Mouse (Mus musculus) liver, embryonic 11.5 days (tissue): ENCODE measurements around the gene Phospho1. TPM values are rescaled to one million over a fixed set of nuclear protein-coding genes. Genes with fewer than 3 reads are reported as not detected.

Experiments used
- ATAC-seq: fragments of 200-750 bp; cut with Nextera tagmentation; replicated peaks from 2 replicates; pipeline ENCODE4 v1.8.0; 2017; ENCODE audit warnings: moderate number of reproducible peaks, mild to moderate bottlenecking, moderate TSS enrichment, moderate library complexity; ENCODE audit not compliant: low FRiP score
- DNase-seq: peaks from one replicate; pipeline ENCODE4 v3.0.0-alpha.2; 2017; ENCODE audit warnings: low spot score
- H3K27ac ChIP-seq: fragments of 300-500 bp; sonication (generic); 2 replicates; pipeline ENCODE4 v1.5.1; 2014; ENCODE audit warnings: mild to moderate bottlenecking, low read depth, low read length, control low read depth
- H3K27me3 ChIP-seq: fragments of 300-500 bp; sonication (generic); replicated peaks from 2 replicates; pipeline ENCODE4 v1.6.1; 2014; ENCODE audit warnings: low read length, mixed read lengths; ENCODE audit not compliant: control insufficient read depth, insufficient read depth
- H3K36me3 ChIP-seq: fragments of 300-500 bp; sonication (generic); 2 replicates; pipeline ENCODE4 v1.6.1; 2014; ENCODE audit warnings: mild to moderate bottlenecking, low read length, moderate library complexity, mixed read lengths; ENCODE audit not compliant: control insufficient read depth, insufficient read depth
- H3K4me1 ChIP-seq: fragments of 300-500 bp; sonication (generic); replicated peaks from 2 replicates; pipeline ENCODE4 v1.6.1; 2014; ENCODE audit warnings: low read length, mixed read lengths; ENCODE audit not compliant: control insufficient read depth, insufficient read depth
- H3K4me2 ChIP-seq: fragments of 300-500 bp; sonication (generic); 2 replicates; pipeline ENCODE4 v1.6.1; 2014; ENCODE audit warnings: mild to moderate bottlenecking, control low read depth, moderate library complexity
- H3K4me3 ChIP-seq: fragments of 300-500 bp; sonication (generic); 2 replicates; pipeline ENCODE4 v1.5.1; 2014; ENCODE audit warnings: low read depth, low read length, control low read depth
- H3K9ac ChIP-seq: fragments of 300-500 bp; sonication (generic); 2 replicates; pipeline ENCODE4 v1.6.1; 2014; ENCODE audit warnings: low read depth, low read length, control low read depth
- H3K9me3 ChIP-seq: fragments of 300-500 bp; sonication (generic); 2 replicates; pipeline ENCODE4 v1.6.1; 2016; ENCODE audit warnings: low read length, inconsistent platforms, mixed read lengths; ENCODE audit not compliant: control insufficient read depth
- WGBS: fragments of 180-500 bp; shearing (Covaris S2); extraction: QIAGEN DNeasy Blood & Tissue Kit; methylation state at CpG from one replicate; pipeline ENCODE4 v1.1.7; 2014; 5-methylcytosine and 5-hydroxymethylcytosine counted together
- polyA plus RNA-seq: library from polyadenylated mRNA; unstranded; fragments of >200 nt; fragmentation: Nextera tagmentation; extraction: Ambion mirVana; gene quantifications from 2 replicates; pipeline ENCODE4 v1.2.1, GENCODE M21; 2014

Gene Phospho1
- 0.48 and 0.74 TPM in 2 replicates for polyA plus RNA-seq

DNA sequence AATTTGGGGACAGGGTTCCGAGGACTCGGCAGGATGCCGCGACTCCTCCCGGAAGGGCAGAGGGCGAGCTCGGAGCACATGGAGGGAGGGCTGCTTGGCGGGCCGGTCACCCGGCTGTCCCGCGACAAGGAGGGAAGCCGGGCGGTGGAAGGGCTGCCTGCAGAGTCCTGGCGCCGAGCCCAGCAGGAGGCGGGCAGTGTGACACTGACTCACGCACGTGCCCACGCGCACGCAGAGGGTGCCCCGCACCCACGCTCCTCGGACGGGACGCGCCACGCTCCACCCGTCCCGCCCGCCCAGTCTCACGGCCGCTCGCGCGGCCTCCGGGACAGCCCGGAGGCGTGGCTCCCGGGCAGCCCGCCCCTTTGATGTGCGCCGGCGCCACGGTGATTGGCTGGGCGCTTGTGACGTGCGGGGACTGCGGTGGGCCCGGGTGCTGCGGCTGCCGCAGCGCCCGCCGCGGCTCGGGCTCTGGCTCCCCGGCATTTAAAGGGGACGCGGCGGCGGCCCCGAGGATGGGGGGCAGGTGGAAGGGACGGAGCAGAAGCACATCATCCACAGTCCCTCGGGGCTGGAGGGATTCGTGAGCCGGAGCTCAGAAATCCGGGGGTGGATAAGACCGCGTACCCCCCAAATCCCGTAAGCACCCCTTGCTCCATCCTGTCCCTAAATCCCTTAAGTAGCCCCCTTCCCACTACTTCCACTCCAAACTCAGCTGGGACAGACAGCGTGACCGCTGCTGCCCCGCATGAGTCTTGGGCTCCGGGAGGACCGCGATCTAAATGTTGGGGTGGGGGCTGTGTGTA, at the start of gene Phospho1:
TSS of gene Phospho1 (plus strand) at position 429 of the 806 bp plus-strand sequence.
- ATAC-seq (peak; percentile 96), DNase-seq (peak; percentile 88)
- Histone ChIP-seq H3K9me3 (no peaks in the 10 kb centered on the region), H3K4me1 (peaks cover 23% of the 10 kb centered on the region), H3K4me2 (peak within 1 kb of the TSS; percentile 99), H3K4me3 (peak within 1 kb of the TSS; percentile 64), H3K9ac (peak within 1 kb of the TSS; percentile 84), H3K36me3 (no peaks in the 10 kb centered on the region), H3K27me3 (peaks cover 21% of the 10 kb centered on the region), H3K27ac (peak within 1 kb of the TSS; percentile 71)
- WGBS = under 1% methylated on average over 78 of the region's 78 CpGs

DNA sequence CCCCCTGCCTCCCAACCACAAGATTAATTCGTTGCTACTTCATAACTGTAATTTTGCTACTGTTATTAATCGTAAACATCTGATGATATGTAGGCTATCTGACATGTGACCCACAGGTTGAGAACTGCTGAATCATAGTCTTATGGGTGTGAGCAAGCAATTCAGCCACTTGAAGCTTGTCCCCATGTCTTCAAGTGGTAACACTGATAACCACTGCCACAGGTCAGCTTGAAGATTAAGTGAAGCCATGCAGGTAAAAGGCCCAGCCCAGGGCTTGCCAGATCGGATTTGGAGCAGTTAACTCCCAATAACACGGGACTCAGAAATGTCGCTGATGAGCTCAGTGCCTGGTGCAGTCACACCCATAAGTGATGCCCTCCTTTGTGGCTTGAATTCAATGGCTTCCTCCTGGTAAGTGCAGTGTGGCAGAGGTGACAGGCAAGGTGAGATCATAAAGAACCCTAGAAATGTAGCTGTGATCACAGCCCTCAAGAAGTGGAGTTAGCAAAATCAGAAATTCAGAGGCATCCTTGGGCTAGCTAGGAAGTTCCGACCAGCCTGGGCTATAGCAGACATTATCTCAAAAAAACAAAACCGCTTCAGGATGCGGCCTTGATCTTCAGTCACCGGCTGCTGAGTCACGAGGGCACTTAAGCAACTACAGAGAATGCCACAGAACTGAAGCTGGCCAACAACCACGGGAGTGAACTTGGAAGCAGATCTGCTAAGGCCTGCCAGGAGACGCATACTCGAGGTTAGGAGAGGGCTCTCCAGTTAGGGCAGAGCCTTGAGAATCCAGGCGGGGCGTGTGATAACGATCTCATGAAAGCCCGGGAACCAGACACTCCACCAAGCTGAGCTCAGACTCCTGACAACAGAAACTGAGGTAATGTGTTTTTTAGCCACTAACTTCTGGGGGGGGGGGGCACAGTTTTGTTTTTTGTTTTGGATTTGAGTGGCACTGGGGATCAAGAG, 46.7 kb upstream of the Phospho1 start:
- H3K27ac ChIP-seq = peak overlapping the region; percentile 80
- H3K9ac ChIP-seq = peak overlapping the region; percentile 25; the same call in 1 of the 2 replicates
- ATAC-seq = peak; percentile 76
- H3K36me3 ChIP-seq = no peaks in the 10 kb centered on the region
- no peaks in the 10 kb centered on the region for H3K27me3 ChIP-seq
- H3K4me2 ChIP-seq = peak overlapping the region; percentile 8
- DNase-seq = no peak
- H3K4me1 ChIP-seq = peaks cover 20% of the 10 kb centered on the region
- WGBS = 38% methylated on average over 17 of the region's 17 CpGs
- no peaks in the 10 kb centered on the region for H3K9me3 ChIP-seq
- no peak overlapping the region for H3K4me3 ChIP-seq

DNA sequence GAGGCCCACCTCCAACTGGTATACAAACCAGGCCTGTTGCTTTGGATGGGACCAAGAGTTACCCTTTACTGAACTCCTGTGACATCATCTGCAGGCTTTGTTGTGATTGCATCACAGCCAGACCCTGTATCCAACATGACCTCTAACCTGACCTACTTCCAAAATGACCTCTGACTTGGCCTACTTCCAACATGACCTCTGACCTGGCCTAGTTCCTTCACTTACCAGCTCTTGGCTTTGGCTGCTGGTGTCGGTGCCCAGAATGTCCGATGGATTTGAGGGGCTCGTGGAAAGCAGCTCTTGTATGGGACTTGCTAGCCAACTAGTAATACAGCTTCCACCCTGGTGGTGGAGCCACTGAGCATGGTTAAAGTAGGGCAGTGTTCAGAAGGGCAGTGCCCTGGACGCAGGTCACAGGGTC, 45.5 kb upstream of the Phospho1 start:
- Histone ChIP-seq H3K9me3 (no peaks in the 10 kb centered on the region), H3K9ac (no peak overlapping the region; the same call in 1 of the 2 replicates), H3K4me2 (no peak overlapping the region; the same call in 1 of the 2 replicates), H3K4me1 (peaks cover 20% of the 10 kb centered on the region), H3K27ac (no peak overlapping the region), H3K36me3 (no peaks in the 10 kb centered on the region), H3K27me3 (no peaks in the 10 kb centered on the region), H3K4me3 (no peak overlapping the region)
- 78% methylated on average over 4 of the region's 4 CpGs for WGBS
- DNase-seq = no peak
- ATAC-seq = no peak

DNA sequence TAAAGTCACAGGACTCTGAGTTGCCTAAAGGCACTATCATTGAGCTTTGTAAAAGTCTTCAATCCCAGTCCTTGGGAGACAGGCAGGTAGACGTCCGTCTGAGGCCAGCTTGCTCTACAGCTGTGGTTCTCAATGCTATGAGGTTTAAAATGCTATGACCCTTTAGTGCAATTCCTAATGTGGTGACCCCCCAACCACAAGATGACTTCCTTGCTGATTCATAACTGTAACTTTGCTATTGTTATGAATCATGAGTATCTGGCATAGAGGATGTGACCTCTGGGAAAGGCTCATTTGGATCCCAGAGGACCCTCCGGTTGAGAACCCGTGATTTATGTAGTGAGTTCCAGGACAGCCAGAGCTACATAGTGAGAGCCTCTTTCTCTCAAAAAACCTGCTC, 44.9 kb upstream of the Phospho1 start:
- WGBS = 86% methylated on average over 4 of the region's 4 CpGs
- no peak for ATAC-seq
- no peak overlapping the region for H3K27ac ChIP-seq
- no peak overlapping the region for H3K4me2 ChIP-seq
- DNase-seq = no peak
- no peaks in the 10 kb centered on the region for H3K9me3 ChIP-seq
- H3K4me3 ChIP-seq = no peak overlapping the region
- H3K4me1 ChIP-seq = peaks cover 20% of the 10 kb centered on the region
- no peak overlapping the region for H3K9ac ChIP-seq
- no peaks in the 10 kb centered on the region for H3K27me3 ChIP-seq
- H3K36me3 ChIP-seq = no peaks in the 10 kb centered on the region

DNA sequence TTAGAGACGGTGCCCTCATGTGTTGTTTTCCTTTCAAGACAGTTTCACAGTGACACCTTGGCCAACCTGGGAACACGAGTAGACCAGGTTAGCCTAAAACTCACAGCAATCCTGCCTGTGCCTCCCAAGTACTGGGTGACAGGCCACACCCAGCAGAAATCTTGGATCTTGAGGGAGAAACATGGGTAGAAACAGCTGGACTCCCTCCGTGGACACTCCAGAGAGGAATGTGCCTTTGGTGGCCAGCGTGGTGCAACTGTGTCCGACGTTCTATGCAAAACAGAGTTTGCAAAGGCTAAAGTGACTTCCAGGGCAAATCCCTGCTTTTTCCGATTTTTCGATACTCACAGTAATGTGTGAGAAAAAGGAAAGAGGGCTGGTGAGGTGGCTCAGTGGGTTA, 43.8 kb upstream of the Phospho1 start:
- WGBS = 86% methylated on average over 8 of the region's 8 CpGs
- no peak for ATAC-seq
- Histone ChIP-seq H3K4me2 (no peak overlapping the region), H3K9me3 (no peaks in the 10 kb centered on the region), H3K27me3 (no peaks in the 10 kb centered on the region), H3K4me3 (no peak overlapping the region), H3K36me3 (no peaks in the 10 kb centered on the region), H3K4me1 (peaks cover 20% of the 10 kb centered on the region), H3K27ac (no peak overlapping the region), H3K9ac (no peak overlapping the region)
- DNase-seq = no peak

DNA sequence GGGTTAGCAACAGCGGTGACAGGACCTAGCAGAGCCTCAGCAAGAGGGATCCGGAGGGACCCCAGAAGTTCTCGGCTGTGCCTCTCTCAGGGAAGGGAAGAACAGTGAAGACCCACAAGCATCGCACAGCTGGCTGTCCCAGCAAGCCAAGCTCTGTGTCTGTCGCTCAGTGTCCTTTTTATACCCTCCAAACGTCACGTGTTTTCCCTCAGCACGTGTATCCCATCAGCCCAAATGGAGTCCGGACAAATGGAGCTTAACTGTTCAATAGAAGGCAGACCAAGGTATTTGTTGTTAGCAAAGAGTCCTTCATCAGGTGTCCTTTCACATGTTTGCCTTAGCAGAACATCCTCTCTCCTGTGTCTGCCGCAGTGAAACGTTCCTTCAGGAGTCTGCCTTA, 42.7 kb upstream of the Phospho1 start:
- Histone ChIP-seq H3K4me2 (no peak overlapping the region), H3K9ac (no peak overlapping the region), H3K27ac (no peak overlapping the region), H3K36me3 (no peaks in the 10 kb centered on the region), H3K4me1 (peaks cover 20% of the 10 kb centered on the region), H3K9me3 (no peaks in the 10 kb centered on the region), H3K4me3 (no peak overlapping the region), H3K27me3 (no peaks in the 10 kb centered on the region)
- WGBS = 85% methylated on average over 11 of the region's 11 CpGs
- ATAC-seq (no peak), DNase-seq (no peak)

DNA sequence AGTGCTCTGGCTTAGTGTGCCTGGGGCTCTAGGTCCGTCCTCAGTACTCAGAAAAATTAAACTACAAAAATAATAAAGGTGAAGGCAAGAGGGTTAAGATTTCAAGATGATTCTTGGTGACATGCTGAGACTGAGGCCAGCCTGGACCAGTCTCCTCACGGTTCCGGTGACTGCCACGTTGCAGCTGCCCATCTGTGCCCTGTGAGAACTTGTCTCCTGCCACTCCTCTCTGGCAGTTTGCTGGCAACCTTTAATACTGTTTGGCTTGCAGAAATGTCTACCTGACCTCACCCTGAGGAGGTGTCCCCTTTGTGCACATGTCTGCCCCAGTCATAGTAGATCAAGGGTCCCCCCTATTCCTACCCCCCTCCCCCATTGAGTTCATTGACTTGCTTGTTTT, 40.8 kb upstream of the Phospho1 start:
- Histone ChIP-seq H3K4me2 (no peak overlapping the region), H3K9me3 (no peaks in the 10 kb centered on the region), H3K4me3 (no peak overlapping the region), H3K27me3 (no peaks in the 10 kb centered on the region), H3K27ac (no peak overlapping the region), H3K9ac (no peak overlapping the region), H3K36me3 (no peaks in the 10 kb centered on the region), H3K4me1 (peaks cover 3% of the 10 kb centered on the region)
- WGBS = 77% methylated on average over 4 of the region's 4 CpGs
- no peak for ATAC-seq
- no peak for DNase-seq

DNA sequence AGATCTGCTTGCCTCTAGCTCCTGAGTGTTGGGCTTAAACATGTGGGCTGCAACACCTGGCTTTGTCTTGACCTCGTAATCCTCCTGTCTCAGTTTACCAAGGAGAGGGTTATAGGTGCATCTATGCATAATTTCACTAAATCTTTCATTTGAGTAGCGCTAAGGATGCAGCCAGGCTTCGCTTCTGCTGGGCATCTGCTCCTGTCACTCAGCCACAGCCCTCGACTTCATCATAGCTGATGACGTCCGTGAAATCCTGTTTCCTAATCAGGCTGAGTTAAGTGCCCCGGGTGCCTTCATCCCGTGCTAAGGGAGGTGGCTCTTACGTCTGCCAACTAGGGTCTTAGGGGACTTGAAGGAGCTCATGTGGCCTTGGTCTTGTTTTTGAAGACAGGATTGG, 40.3 kb upstream of the Phospho1 start:
- no peak overlapping the region for H3K4me3 ChIP-seq
- H3K27ac ChIP-seq = no peak overlapping the region
- H3K9ac ChIP-seq = no peak overlapping the region
- no peaks in the 10 kb centered on the region for H3K4me1 ChIP-seq
- no peak for DNase-seq
- H3K4me2 ChIP-seq = no peak overlapping the region
- H3K36me3 ChIP-seq = no peaks in the 10 kb centered on the region
- no peak for ATAC-seq
- WGBS = 80% methylated on average over 9 of the region's 9 CpGs
- H3K27me3 ChIP-seq = no peaks in the 10 kb centered on the region
- no peaks in the 10 kb centered on the region for H3K9me3 ChIP-seq
